Mouse (Mus musculus): ENCODE results near the gene Nphp1. TPM values are rescaled to one million over a fixed set of nuclear protein-coding genes. Genes with fewer than 3 reads are reported as not detected.

Gene Nphp1
- 21.5 and 22.6 TPM in 2 replicates for polyA plus RNA-seq (2015; fragmentation: Nextera tagmentation; extraction: Ambion mirVana)

- TF ChIP-seq EP300 (IDR thresholded peaks at IDR 0.05) = no peak
- no peak for TF ChIP-seq CTCF (IDR thresholded peaks at IDR 0.05)
Observed at GRCm38 (mm10) chr2:127788440-127789116, at the start of gene Nphp1. Gene Nphp1 (minus strand): TSS chr2:127788897.

GRCm38 (mm10) chr2:127832833-127833190 lies 44.1 kb upstream of the Nphp1 start:
- WGBS = 7% methylated on average over 2 of the region's 2 CpGs
- ATAC-seq = no peak
- Histone ChIP-seq H3K4me2 (replicated peaks; ENCODE audit: low read depth, low read length) (peak overlapping the region; percentile 92; the same call in 1 of the 2 replicates), H3K9ac (replicated peaks; ENCODE audit: low read depth) (no peak overlapping the region), H3K9me3 (ENCODE audit: low read length) (no peaks in the 10 kb centered on the region), H3K27ac (ENCODE audit: low read length) (no peak overlapping the region), H3K27me3 (replicated peaks; ENCODE audit: insufficient read depth, low read length) (no peaks in the 10 kb centered on the region), H3K4me1 (ENCODE audit: insufficient read depth, low read depth, low read length) (no peaks in the 10 kb centered on the region), H3K4me3 (ENCODE audit: low read depth, low read length) (no peak overlapping the region), H3K36me3 (ENCODE audit: insufficient read depth, low read length) (no peaks in the 10 kb centered on the region)
- TF ChIP-seq EP300 (IDR thresholded peaks at IDR 0.05) = no peak
- peak; percentile 72 for TF ChIP-seq CTCF (IDR thresholded peaks at IDR 0.05)
- DNase-seq (ENCODE audit: low spot score) = peak; percentile 64

More at GRCm38 (mm10) chr2:127788440-127789116, at the start of gene Nphp1:
- peak; percentile 81 for ATAC-seq
- peak within 1 kb of the TSS; percentile 28; the same call in 1 of the 2 replicates for H3K27ac ChIP-seq (ENCODE audit: low read length)
- DNase-seq (ENCODE audit: low spot score) = peak; percentile 94
- under 1% methylated on average over 31 of the region's 40 CpGs for WGBS
- H3K4me1 ChIP-seq (ENCODE audit: insufficient read depth, low read depth, low read length) = 0 out of 2 replicates have a peak, but pooled peaks cover 2% of the 10 kb centered on the region
- H3K4me3 ChIP-seq (ENCODE audit: low read depth, low read length) = peak within 1 kb of the TSS; percentile 64
- H3K27me3 ChIP-seq (replicated peaks; ENCODE audit: insufficient read depth, low read length) = no peaks in the 10 kb centered on the region
- peak within 1 kb of the TSS; percentile 57 for H3K9ac ChIP-seq (replicated peaks; ENCODE audit: low read depth)
- H3K9me3 ChIP-seq (ENCODE audit: low read length) = no peaks in the 10 kb centered on the region
- H3K36me3 ChIP-seq (ENCODE audit: insufficient read depth, low read length) = no peaks in the 10 kb centered on the region
- peak within 1 kb of the TSS; percentile 66 for H3K4me2 ChIP-seq (replicated peaks; ENCODE audit: low read depth, low read length)

GRCm38 (mm10) chr2:127832103-127832832 lies 43.6 kb upstream of the Nphp1 start:
- TF ChIP-seq EP300 (IDR thresholded peaks at IDR 0.05) = 0 out of 2 replicates have a peak, but pooled peaks have one; percentile 33
- no peak for TF ChIP-seq CTCF (IDR thresholded peaks at IDR 0.05)
- H3K9ac ChIP-seq (replicated peaks; ENCODE audit: low read depth) = no peak overlapping the region
- peak overlapping the region; percentile 38; the same call in 1 of the 2 replicates for H3K27ac ChIP-seq (ENCODE audit: low read length)

DNA sequence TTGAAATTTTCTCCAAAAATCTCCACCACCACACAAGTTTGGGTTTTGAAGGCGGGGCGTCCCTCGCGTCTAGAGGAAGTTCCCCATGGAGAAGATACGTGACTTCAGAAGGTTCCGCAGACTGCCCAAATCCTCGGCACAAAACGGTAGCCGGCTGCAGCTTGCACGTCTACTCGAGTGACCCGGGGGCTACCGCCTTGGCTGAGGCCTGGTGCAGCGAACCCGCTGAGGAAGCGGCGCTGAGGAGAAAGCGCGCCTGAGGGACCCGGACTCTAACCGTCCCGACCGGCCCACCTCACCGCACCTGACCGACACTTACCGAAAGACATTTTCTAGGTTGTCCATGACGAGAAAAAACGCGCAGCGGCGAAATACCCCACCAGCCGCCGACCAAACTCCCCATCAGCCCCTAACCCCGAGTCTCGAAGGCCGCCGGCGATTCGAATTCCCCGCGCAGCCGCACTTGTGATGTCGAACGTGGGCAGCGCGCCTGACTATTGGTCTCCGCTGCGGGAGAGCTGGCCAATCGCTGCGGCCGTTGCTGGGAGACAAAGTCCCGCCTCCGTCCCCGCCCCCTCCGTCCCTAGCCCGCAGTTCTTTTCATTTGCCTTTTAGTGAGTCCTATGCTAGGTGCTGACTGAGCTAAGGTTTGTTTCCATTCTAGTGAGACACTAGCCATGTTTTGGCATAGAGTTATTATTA lies 42.9 kb upstream of the Nphp1 start, which contains the start of gene Bub1:
TSS of gene Bub1 (minus strand) at position 465 of the 702 bp plus-strand sequence.
- Histone ChIP-seq H3K4me2 (replicated peaks; ENCODE audit: low read depth, low read length) (peak within 1 kb of the TSS; percentile 92), H3K4me3 (ENCODE audit: low read depth, low read length) (peak within 1 kb of the TSS; percentile 56), H3K4me1 (ENCODE audit: insufficient read depth, low read depth, low read length) (no peaks in the 10 kb centered on the region), H3K27ac (ENCODE audit: low read length) (peak within 1 kb of the TSS; percentile 38; the same call in 1 of the 2 replicates), H3K9me3 (ENCODE audit: low read length) (no peaks in the 10 kb centered on the region), H3K9ac (replicated peaks; ENCODE audit: low read depth) (no peak within 1 kb of the TSS; the same call in 1 of the 2 replicates), H3K27me3 (replicated peaks; ENCODE audit: insufficient read depth, low read length) (no peaks in the 10 kb centered on the region), H3K36me3 (ENCODE audit: insufficient read depth, low read length) (no peaks in the 10 kb centered on the region)
- under 1% methylated on average over 56 of the region's 56 CpGs for WGBS
- ATAC-seq = peak; percentile 99
- TF ChIP-seq EP300 (IDR thresholded peaks at IDR 0.05) (no peak), CTCF (IDR thresholded peaks at IDR 0.05) (no peak)
- peak; percentile 97 for DNase-seq (ENCODE audit: low spot score)

More at GRCm38 (mm10) chr2:127832103-127832832, 43.6 kb upstream of the Nphp1 start:
- H3K36me3 ChIP-seq (ENCODE audit: insufficient read depth, low read length) = no peaks in the 10 kb centered on the region
- DNase-seq (ENCODE audit: low spot score) (peak; percentile 72), ATAC-seq (peak; percentile 50)
- no peaks in the 10 kb centered on the region for H3K27me3 ChIP-seq (replicated peaks; ENCODE audit: insufficient read depth, low read length)
- H3K9me3 ChIP-seq (ENCODE audit: low read length) = no peaks in the 10 kb centered on the region
- WGBS = 22% methylated on average over 11 of the region's 11 CpGs
- peak overlapping the region; percentile 92 for H3K4me2 ChIP-seq (replicated peaks; ENCODE audit: low read depth, low read length)
- H3K4me3 ChIP-seq (ENCODE audit: low read depth, low read length) = peak overlapping the region; percentile 56
- no peaks in the 10 kb centered on the region for H3K4me1 ChIP-seq (ENCODE audit: insufficient read depth, low read depth, low read length)

- H3K4me3 ChIP-seq (ENCODE audit: low read depth, low read length) = peak within 1 kb of the TSS; percentile 66
- WGBS = under 1% methylated on average over 37 of the region's 37 CpGs
Observed at GRCm38 (mm10) chr2:127791919-127792603, 3.4 kb upstream of the Nphp1 start, which contains the start of gene Mtln. Gene Mtln (minus strand): TSS chr2:127792488.

More at GRCm38 (mm10) chr2:127791919-127792603, 3.4 kb upstream of the Nphp1 start, which contains the start of gene Mtln:
- Histone ChIP-seq H3K9ac (replicated peaks; ENCODE audit: low read depth) (peak within 1 kb of the TSS; percentile 59), H3K4me1 (ENCODE audit: insufficient read depth, low read depth, low read length) (0 out of 2 replicates have a peak, but pooled peaks cover 2% of the 10 kb centered on the region), H3K9me3 (ENCODE audit: low read length) (no peaks in the 10 kb centered on the region), H3K27ac (ENCODE audit: low read length) (peak within 1 kb of the TSS; percentile 64), H3K36me3 (ENCODE audit: insufficient read depth, low read length) (no peaks in the 10 kb centered on the region), H3K4me2 (replicated peaks; ENCODE audit: low read depth, low read length) (peak within 1 kb of the TSS; percentile 72), H3K27me3 (replicated peaks; ENCODE audit: insufficient read depth, low read length) (no peaks in the 10 kb centered on the region)
- no peak for TF ChIP-seq CTCF (IDR thresholded peaks at IDR 0.05)
- no peak for TF ChIP-seq EP300 (IDR thresholded peaks at IDR 0.05)
- peak; percentile 96 for ATAC-seq
- peak; percentile 97 for DNase-seq (ENCODE audit: low spot score)
